Mouse (Mus musculus) cerebellum, postnatal 14 days (tissue): ENCODE results near the gene Angptl1.
A peak's percentile ranks its signal among the peaks of the same experiment; 100 is the strongest.

Experiments used
- DNase-seq, 2 experiments: peaks; one replicate each; pipeline ENCODE4 v3.0.0; 2021; ENCODE audit warnings: mixed read lengths in 2 of 2

Angptl1 gene

DNA sequence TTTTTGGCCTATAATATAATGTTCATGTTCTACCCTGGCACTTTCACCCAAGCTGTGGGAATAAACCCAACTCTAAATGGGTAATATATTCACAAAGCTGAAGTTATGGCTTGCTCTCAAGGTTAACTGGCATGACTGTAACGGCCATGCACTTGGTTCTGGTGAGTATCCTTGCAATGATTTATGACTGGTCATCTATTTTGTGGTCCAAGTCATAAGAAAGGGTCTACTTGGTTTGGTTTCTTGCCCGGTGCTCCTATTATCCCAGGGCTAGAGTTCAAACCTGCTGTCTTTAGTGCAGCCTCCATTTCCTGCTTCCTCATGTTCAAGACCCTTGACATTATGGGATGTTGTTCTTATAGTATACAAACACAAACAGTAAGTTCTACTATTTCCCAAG, 46.4 kb downstream of the Angptl1 start:
- DNase-seq, result no peak

DNA sequence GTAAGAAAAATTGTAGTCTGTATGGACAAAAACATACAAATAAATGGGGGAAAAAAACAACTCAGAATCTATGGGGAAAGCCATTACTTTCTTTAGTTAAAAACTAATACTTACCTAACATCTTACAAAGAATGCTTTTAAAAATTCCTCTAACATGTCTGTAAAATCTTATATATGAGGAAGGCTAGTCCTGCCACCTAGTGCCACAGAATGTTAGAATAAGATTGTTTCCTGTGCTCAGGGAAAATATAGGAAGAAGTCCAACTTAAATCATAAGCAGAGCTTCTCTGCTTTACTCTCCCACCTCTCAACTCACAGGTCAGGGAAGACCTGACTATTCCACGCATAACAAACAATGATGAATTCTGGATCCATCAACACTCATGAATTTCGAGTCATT, 47.5 kb downstream of the Angptl1 start:
- no peak for DNase-seq

DNA sequence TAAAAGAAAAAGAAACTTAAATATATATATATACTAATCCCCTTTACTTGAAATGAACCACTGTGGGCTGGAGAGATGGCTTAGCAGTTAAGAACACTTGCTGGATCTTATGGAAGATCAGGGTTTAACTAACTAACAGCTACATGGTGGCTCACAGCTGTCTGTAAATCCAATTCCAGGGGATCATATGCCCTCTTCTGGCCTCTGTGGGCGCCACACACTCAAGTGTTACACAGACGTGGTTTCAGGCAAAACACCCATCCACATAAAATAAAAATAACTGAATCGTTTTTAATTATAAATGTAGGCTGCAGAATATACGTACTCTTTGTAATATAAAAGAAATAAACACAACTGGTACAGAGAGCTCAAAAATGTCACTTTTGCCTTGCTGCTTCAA, 50.5 kb downstream of the Angptl1 start:
- peak in 1 of 2 experiments; percentile 8 for DNase-seq

DNA sequence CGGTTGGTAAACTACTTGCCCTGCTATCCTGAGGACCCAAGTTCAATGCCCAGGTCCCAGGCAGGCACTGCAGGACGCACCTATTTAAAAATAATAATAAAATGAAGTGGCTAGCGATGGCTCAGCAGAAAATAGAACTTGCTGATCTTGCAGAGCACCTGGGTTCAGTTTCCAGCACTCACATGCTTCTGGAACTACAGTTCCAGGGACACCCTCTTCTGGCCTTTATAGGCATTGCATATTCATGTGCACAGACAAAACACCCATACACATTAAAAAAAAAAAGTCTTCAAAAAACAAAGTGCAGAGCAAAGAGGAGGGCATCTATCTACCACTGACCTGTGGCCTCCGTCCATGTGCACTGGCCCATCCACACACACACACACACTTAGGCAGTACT, 53.2 kb downstream of the Angptl1 start:
- DNase-seq, result no peak

DNA sequence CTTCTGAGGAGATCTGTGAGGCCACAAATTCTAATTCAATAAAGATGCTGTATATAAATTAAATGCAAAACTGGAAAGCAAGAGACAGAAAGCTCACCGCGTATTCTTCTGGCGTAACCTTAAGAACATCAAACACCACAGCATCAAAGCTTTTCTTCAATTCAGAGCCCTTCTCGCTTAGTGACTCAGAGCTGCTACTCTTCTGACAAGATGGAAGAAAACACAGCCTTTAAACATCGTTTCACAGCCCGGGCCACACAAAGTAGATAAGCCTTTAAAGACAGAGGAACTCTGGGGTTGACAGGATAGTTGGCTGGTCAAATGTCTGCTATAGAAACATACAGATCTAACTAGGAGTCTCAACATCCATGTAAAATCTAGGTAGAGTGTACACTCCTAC, 63.3 kb downstream of the Angptl1 start:
- no peak for DNase-seq

DNA sequence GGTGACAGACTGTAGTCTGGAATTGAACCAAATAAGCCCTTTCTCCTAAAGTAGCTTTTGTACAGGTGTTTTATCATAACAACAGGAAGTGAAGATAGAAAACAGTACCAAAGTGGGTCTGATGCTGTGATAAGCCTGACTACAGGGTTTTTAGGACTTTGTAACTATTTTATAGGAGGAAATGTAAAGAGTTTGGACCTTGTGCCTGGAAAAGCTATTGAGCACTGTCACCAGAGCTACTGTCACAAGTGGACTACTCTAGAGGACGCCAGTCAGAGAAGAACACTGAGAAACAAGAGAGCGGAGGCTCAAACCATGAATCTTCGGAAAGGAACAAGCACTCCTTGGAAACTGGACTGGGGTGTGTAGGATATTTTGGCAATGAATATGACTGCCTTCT, 65.5 kb downstream of the Angptl1 start:
- no peak for DNase-seq

DNA sequence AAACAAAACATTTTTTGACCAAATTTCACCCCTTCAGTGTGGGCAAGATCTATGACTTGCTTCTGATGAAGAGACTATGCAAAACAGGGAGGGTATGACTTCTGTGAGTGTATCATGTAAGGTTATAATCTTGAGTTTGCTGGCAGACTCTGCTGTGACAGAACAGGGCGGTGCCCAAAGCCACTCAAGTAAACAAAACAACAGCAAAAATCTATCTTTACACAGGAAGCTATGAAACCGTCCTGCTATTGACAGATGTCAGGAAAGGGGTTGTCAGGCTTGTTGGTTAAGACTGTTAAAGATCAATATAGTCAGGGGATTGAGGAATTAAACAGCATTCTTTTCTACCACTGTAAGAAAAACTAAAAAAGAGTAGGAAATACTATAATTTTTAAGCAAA, 67.3 kb downstream of the Angptl1 start:
- no peak for DNase-seq

DNA sequence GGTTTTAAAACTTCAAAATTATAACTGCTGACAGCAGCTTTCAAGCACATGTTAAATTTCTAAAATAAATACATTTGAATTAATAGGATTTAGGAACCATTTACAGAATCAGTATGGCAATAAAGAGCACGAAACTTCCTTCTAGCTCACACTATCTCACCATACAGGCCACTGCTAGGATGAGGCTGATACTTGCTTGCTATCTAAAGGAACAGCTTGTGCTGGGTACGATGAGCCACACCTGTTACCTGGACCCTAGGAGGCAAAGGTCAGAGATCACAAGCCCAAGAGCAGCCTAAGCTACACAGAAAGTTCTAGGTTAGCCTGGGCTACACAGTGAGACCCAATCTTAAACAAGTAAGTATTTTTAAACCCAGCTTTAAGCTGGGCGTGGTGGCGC, 70.9 kb downstream of the Angptl1 start:
- DNase-seq, result no peak

DNA sequence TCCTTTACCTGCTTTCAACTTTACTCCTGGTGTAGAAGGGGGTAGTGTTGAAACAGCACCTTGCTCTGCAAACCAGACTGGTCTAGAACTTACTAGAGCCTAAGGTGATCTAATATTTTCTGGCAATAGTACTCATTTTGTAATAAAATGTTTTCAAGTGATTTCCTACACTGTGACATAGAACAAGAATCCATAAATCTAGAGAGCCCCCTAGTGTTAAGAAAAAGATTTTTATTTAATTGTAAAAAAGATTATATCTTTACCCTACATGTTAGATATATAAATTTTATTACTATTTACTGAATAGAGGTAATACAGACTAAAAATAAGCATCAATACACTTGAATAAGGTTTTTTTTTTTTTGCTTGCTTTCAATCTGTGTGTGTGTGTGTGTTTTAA, 71.5 kb downstream of the Angptl1 start:
- DNase-seq, result no peak
